Mouse (Mus musculus) stomach, embryonic 16.5 days (tissue): ENCODE results near the gene Cetn2. TPM values are rescaled to one million over a fixed set of nuclear protein-coding genes. Genes with fewer than 3 reads are reported as not detected.

Experiments used
- ATAC-seq: fragments of 200-750 bp; cut with Nextera tagmentation; 2 replicates; pipeline ENCODE4 v1.8.0; 2017; ENCODE audit warnings: moderate number of reproducible peaks, moderate TSS enrichment; ENCODE audit not compliant: insufficient read depth, low FRiP score
- H3K27ac ChIP-seq: fragments of 300-500 bp; sonication (generic); 2 replicates; pipeline ENCODE4 v1.5.1; 2014; ENCODE audit warnings: low read length
- H3K27me3 ChIP-seq: fragments of 300-500 bp; sonication (generic); 2 replicates; pipeline ENCODE4 v1.6.1; 2014; ENCODE audit warnings: low read length, control low read depth, mixed read lengths; ENCODE audit not compliant: control insufficient read depth, insufficient read depth
- H3K36me3 ChIP-seq: fragments of 300-500 bp; sonication (generic); 2 replicates; pipeline ENCODE4 v1.6.1; 2014; ENCODE audit warnings: low read length; ENCODE audit not compliant: control insufficient read depth, insufficient read depth
- H3K4me1 ChIP-seq: fragments of 300-500 bp; sonication (generic); 2 replicates; pipeline ENCODE4 v1.6.1; 2014; ENCODE audit warnings: low read length, control low read depth, mixed read lengths; ENCODE audit not compliant: control insufficient read depth, insufficient read depth
- H3K4me2 ChIP-seq: fragments of 300-500 bp; sonication (generic); 2 replicates; pipeline ENCODE4 v1.6.1; 2014; ENCODE audit warnings: low read depth, low read length, mixed read lengths
- H3K4me3 ChIP-seq: fragments of 300-500 bp; sonication (generic); replicated peaks from 2 replicates; pipeline ENCODE4 v1.5.1; 2014; ENCODE audit warnings: mild to moderate bottlenecking, low read length
- H3K9ac ChIP-seq: fragments of 300-500 bp; sonication (generic); 2 replicates; pipeline ENCODE4 v1.6.1; 2014; ENCODE audit warnings: low read length
- H3K9me3 ChIP-seq: fragments of 300-500 bp; sonication (generic); replicated peaks from 2 replicates; pipeline ENCODE4 v1.6.1; 2016; ENCODE audit warnings: low read length, control low read depth; ENCODE audit not compliant: control insufficient read depth
- WGBS: fragments of 180-500 bp; shearing (Covaris S2); extraction: QIAGEN DNeasy Blood & Tissue Kit; methylation state at CpG from one replicate; pipeline ENCODE4 v1.1.7; 2014; 5-methylcytosine and 5-hydroxymethylcytosine counted together
- polyA plus RNA-seq: library from polyadenylated mRNA; unstranded; fragments of >200 nt; fragmentation: Nextera tagmentation; extraction: Ambion mirVana; gene quantifications from 2 replicates; pipeline ENCODE4 v1.2.1, GENCODE M21; 2015

Cetn2 gene
- polyA plus RNA-seq, 1 experiment from 2014 or later = 71.4 TPM

DNA sequence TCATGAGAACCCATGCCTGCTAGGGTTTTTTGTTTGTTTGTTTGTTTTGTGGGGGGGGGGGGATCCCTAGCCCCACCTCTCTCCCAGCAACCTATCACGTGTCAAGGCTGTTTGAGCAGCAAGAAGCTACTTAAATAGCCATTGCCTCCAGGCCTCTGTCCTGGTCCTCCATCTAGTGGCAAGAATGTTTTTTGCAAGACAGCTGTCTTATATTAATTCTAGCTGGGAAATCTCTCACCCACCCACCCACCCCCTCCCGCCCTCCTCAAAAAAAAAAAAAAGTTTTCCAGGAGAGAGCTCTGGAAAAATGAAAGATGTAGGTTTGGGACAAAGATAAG is 9.8 kb downstream of the Cetn2 start:
- Histone ChIP-seq H3K27ac (no peak overlapping the region), H3K36me3 (no peaks in the 10 kb centered on the region), H3K9ac (no peak overlapping the region), H3K4me1 (no peaks in the 10 kb centered on the region), H3K27me3 (no peaks in the 10 kb centered on the region; the same call in 1 of the 2 replicates), H3K4me2 (no peak overlapping the region), H3K4me3 (no peak overlapping the region), H3K9me3 (no peaks in the 10 kb centered on the region)
- WGBS = 23% methylated on average over 2 of the region's 2 CpGs
- no peak for ATAC-seq

DNA sequence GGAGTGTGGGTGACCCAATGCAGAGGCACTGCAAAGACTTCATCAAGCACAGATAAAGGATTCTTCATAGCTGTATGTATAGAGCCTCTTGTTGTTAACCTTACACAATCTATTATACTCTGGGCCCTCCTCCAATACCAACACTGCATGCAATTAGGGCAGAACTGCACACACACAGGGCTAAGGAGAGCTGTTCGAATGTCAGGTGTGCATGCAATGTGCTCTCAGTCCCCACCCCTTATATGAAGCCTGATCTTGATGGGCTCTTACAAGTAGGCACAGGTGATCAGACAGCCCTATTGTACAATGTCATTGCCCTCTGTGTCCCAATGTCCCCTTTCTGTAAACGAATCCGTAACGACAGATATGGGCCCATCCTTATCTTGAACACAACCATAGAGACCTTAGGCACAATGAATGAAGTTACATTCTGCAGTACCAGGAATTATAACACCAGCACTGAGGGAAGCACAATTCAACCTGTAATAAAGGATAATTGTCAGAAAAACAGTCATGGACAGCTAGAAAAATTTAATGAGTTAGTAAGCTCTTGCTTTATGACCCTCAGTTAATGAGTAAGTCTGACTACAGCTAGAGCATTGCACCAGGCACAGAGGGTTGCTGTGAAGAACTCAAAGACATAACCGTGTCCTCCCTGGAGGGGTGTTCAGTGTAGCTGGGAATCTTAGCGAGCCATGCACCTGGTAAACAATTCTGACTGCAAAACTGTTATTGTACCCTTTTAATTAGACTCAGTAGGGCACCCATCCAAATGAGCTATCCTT is 10.4 kb downstream of the Cetn2 start:
- no peak overlapping the region for H3K4me3 ChIP-seq
- H3K9me3 ChIP-seq = no peaks in the 10 kb centered on the region
- H3K27ac ChIP-seq = no peak overlapping the region
- ATAC-seq = no peak
- no peaks in the 10 kb centered on the region; the same call in 1 of the 2 replicates for H3K27me3 ChIP-seq
- H3K4me2 ChIP-seq = no peak overlapping the region
- no peaks in the 10 kb centered on the region for H3K36me3 ChIP-seq
- H3K9ac ChIP-seq = no peak overlapping the region
- 77% methylated on average over 6 of the region's 6 CpGs for WGBS
- H3K4me1 ChIP-seq = no peaks in the 10 kb centered on the region

- Histone ChIP-seq H3K27me3 (no peaks in the 10 kb centered on the region), H3K36me3 (no peaks in the 10 kb centered on the region), H3K4me3 (no peak overlapping the region), H3K9me3 (no peaks in the 10 kb centered on the region), H3K9ac (no peak overlapping the region), H3K27ac (no peak overlapping the region), H3K4me2 (no peak overlapping the region), H3K4me1 (no peaks in the 10 kb centered on the region)
- ATAC-seq = no peak
- WGBS = 37% methylated on average over 1 of the region's 1 CpGs
Measured at GRCm38 (mm10) chrX:72902530-72902929, 15.7 kb downstream of the Cetn2 start.

DNA sequence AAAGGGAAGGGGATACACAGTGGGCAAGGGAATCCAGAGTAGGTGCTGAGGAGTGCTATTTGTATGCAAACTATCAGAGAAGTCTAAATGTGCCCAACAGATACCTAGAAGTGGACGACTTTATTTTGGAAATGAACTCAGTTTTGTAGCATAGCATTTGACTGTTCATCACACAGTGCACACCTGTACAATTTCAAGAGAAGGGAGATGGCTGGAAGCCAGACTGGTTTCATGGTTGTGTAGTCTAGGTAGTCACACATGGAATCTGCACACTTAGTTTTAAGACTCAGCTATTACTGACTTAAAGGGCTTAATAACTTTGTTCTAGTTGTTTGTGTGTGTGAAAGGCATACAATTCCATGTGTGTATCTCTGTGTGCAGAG is 22.2 kb downstream of the Cetn2 start:
- Histone ChIP-seq H3K4me3 (no peak overlapping the region), H3K9me3 (no peaks in the 10 kb centered on the region), H3K4me2 (no peak overlapping the region), H3K4me1 (no peaks in the 10 kb centered on the region), H3K27ac (no peak overlapping the region), H3K36me3 (no peaks in the 10 kb centered on the region), H3K27me3 (no peaks in the 10 kb centered on the region), H3K9ac (no peak overlapping the region)
- WGBS = 63% methylated on average over 1 of the region's 1 CpGs
- ATAC-seq = no peak

GRCm38 (mm10) chrX:72895388-72896054 is 22.7 kb downstream of the Cetn2 start:
- H3K4me2 ChIP-seq = no peak overlapping the region
- 66% methylated on average over 5 of the region's 5 CpGs for WGBS
- ATAC-seq = no peak
- H3K27ac ChIP-seq = no peak overlapping the region
- H3K9me3 ChIP-seq = no peaks in the 10 kb centered on the region
- H3K9ac ChIP-seq = no peak overlapping the region
- no peaks in the 10 kb centered on the region for H3K27me3 ChIP-seq
- H3K4me1 ChIP-seq = no peaks in the 10 kb centered on the region
- no peak overlapping the region for H3K4me3 ChIP-seq
- H3K36me3 ChIP-seq = no peaks in the 10 kb centered on the region

Other genes with a start within 250 kb of the Cetn2 start
- 0.57 and 0.76 TPM in 2 replicates for gene Gabrq, start 93.2 kb downstream of the Cetn2 start, polyA plus RNA-seq
- 29.0 and 31.9 TPM in 2 replicates for gene Nsdhl, start 146 bp upstream of the Cetn2 start, polyA plus RNA-seq
- gene Zfp185, start 68.9 kb upstream of the Cetn2 start, polyA plus RNA-seq = 25.5 and 32.3 TPM in 2 replicates
- gene Pnma5, start 118.7 kb upstream of the Cetn2 start, polyA plus RNA-seq = 0.10 and 0.17 TPM in 2 replicates
- 0.10 and 0.16 TPM in 2 replicates for gene Pnma3, start 146.4 kb upstream of the Cetn2 start, polyA plus RNA-seq
- gene Xlr4a, start 164.1 kb upstream of the Cetn2 start, polyA plus RNA-seq = 0.97 and 1.0 TPM in 2 replicates
- 5.6 and 5.7 TPM in 2 replicates for gene Xlr3a, start 178.7 kb upstream of the Cetn2 start, polyA plus RNA-seq
- 0.14 and 0.19 TPM in 2 replicates for gene Gm14685, start 198.6 kb upstream of the Cetn2 start, polyA plus RNA-seq
- not detected in 2 replicates for gene Xlr5b, start 230.4 kb upstream of the Cetn2 start, polyA plus RNA-seq
- not detected in 2 replicates for gene DXBay18, start 231.0 kb upstream of the Cetn2 start, polyA plus RNA-seq